In genomic region chr6:85586805-85587367, GRCm38 (mm10) we compare ENCODE assay signal across 8 mouse cellular contexts. TPM values are rescaled to one million over a fixed set of nuclear protein-coding genes. Genes with fewer than 3 reads are reported as not detected.
DNase-seq lines count a peak whose midpoint lies in the region; ATAC-seq and TF ChIP-seq lines count a peak whose summit lies in the region.

No protein-coding gene starts in this region.

- 0 out of 2 replicates have a peak, but pooled peaks have one; percentile 12 for TF ChIP-seq CTCF in kidney, adult 2 months (conservative IDR thresholded peaks at IDR 0.05; ENCODE audit: insufficient read depth, insufficient read length, low read depth, low read length)

- DNase-seq in heart, embryonic 10.5 days (ENCODE audit: low spot score), result no peak
- DNase-seq in heart, adult 9 months (ENCODE audit: low spot score in 2 of 2), result no peak
- DNase-seq in T-cell, adult 2 months (ENCODE audit: low spot score), result peak; percentile 6
- peak; percentile 49 for DNase-seq in forebrain, embryonic 11.5 days (ENCODE audit: low spot score)
- peak; percentile 22 for DNase-seq in kidney, adult 2 months
- peak; percentile 2 for DNase-seq in lung, postnatal 14 days
- DNase-seq in ovary, adult 18-20 months (ENCODE audit: low spot score), result no peak
- no peak for DNase-seq in adrenal gland, postnatal 36 days

- peaks cover 2% of the 10 kb centered on the region; the same call in 1 of the 2 replicates for H3K36me3 ChIP-seq in heart, embryonic 10.5 days
- no peaks in the 10 kb centered on the region for H3K36me3 ChIP-seq in forebrain, embryonic 11.5 days (ENCODE audit: control insufficient read depth, insufficient read depth, low read length)
- H3K36me3 ChIP-seq in kidney, adult 2 months (ENCODE audit: control insufficient read depth, insufficient read depth, low read length), result no peaks in the 10 kb centered on the region

- peak overlapping the region; percentile 71 for H3K4me3 ChIP-seq in heart, embryonic 10.5 days
- peak overlapping the region; percentile 89 for H3K4me3 ChIP-seq in forebrain, embryonic 11.5 days (ENCODE audit: low read depth, low read length)
- H3K4me3 ChIP-seq in kidney, adult 2 months (ENCODE audit: insufficient read depth, low read depth, low read length), result peak overlapping the region; percentile 85

- no peak overlapping the region for H3K27ac ChIP-seq in heart, embryonic 10.5 days
- no peak overlapping the region for H3K27ac ChIP-seq in forebrain, embryonic 11.5 days (ENCODE audit: low read depth, low read length)
- H3K27ac ChIP-seq in kidney, adult 2 months (ENCODE audit: insufficient read depth, low read depth, low read length), result no peak overlapping the region

- no peak for TF ChIP-seq POLR2A in kidney, adult 2 months (IDR thresholded peaks at IDR 0.05; ENCODE audit: low read depth, low read length)

- no peak overlapping the region; the same call in 1 of the 2 replicates for H3K9ac ChIP-seq in forebrain, embryonic 11.5 days (ENCODE audit: low read length)

- no peaks in the 10 kb centered on the region for H3K9me3 ChIP-seq in heart, embryonic 10.5 days
- H3K9me3 ChIP-seq in forebrain, embryonic 11.5 days (ENCODE audit: control insufficient read depth, low read length), result no peaks in the 10 kb centered on the region

- WGBS in heart, embryonic 10.5 days, result 28% methylated on average over 9 of the region's 9 CpGs
- WGBS in forebrain, embryonic 11.5 days, result 25% methylated on average over 9 of the region's 9 CpGs
- WGBS in kidney, adult 2 months, result 28% methylated on average over 9 of the region's 9 CpGs

- H3K4me1 ChIP-seq in heart, embryonic 10.5 days, result peaks cover 15% of the 10 kb centered on the region; the same call in 1 of the 2 replicates
- peaks cover 6% of the 10 kb centered on the region; the same call in 1 of the 2 replicates for H3K4me1 ChIP-seq in forebrain, embryonic 11.5 days (replicated peaks; ENCODE audit: control insufficient read depth, insufficient read depth, low read length)
- no peaks in the 10 kb centered on the region for H3K4me1 ChIP-seq in kidney, adult 2 months (ENCODE audit: control insufficient read depth, insufficient read depth, low read length)

- no peaks in the 10 kb centered on the region for H3K27me3 ChIP-seq in heart, embryonic 10.5 days (ENCODE audit: insufficient read depth, poor library complexity, severe bottlenecking)
- no peaks in the 10 kb centered on the region for H3K27me3 ChIP-seq in forebrain, embryonic 11.5 days (ENCODE audit: control insufficient read depth, insufficient read depth, low read length)
- no peaks in the 10 kb centered on the region; the same call in 1 of the 2 replicates for H3K27me3 ChIP-seq in kidney, adult 2 months (replicated peaks; ENCODE audit: control insufficient read depth, insufficient read depth, low read length)

- no peak; the same call in 1 of the 2 replicates for ATAC-seq in forebrain, embryonic 11.5 days (replicated peaks; ENCODE audit: low FRiP score)

- peak overlapping the region; percentile 65; the same call in 1 of the 2 replicates for H3K4me2 ChIP-seq in forebrain, embryonic 11.5 days (ENCODE audit: low read depth, low read length, severe bottlenecking)

RNA-seq across cellular contexts. Expression of gene Alms1, which starts 0.4 kb away (rescaled TPM):
- 4.4 and 5.5 TPM in 2 replicates for polyA plus RNA-seq in heart, embryonic 10.5 days (2016; fragmentation: Nextera tagmentation; extraction: Ambion mirVana)
- 11.8 and 13.5 TPM in 2 replicates for polyA plus RNA-seq in forebrain, embryonic 11.5 days (2014; fragmentation: Nextera tagmentation; extraction: Ambion mirVana)
- 0.63 and 0.68 TPM in 2 replicates for polyA plus RNA-seq in kidney, adult 2 months (2012; rRNA removed)
- 10 to 100 TPM; 10.1 to 12.0 TPM for total RNA-seq in adrenal gland, postnatal 36 days (2021)

Comparison
In these comparisons a context has a peak if more than half of its experiments do, and no peak if none do; other contexts are left out.
1. DNase-seq: peak in T-cell, adult 2 months (single experiment), forebrain, embryonic 11.5 days (single experiment), kidney, adult 2 months (single experiment) and lung, postnatal 14 days (single experiment); none in heart, embryonic 10.5 days (single experiment), heart, adult 9 months (0 of 2), ovary, adult 18-20 months (single experiment) and adrenal gland, postnatal 36 days (0 of 2).
2. Peak in every context shown above with its lines, with median percentiles within 50 percentile points of each other: H3K4me3 ChIP-seq.